Comparison of ENCODE assay signal across 25 mouse cellular contexts in genomic region chr7:125579545-125580219, GRCm38 (mm10). TPM values are rescaled to one million over a fixed set of nuclear protein-coding genes. Genes with fewer than 3 reads are reported as not detected.
DNase-seq lines count a peak whose midpoint lies in the region; ATAC-seq lines count a peak whose summit lies in the region.
"Had no signal": no experiment of that assay in that cellular context is flagged by ENCODE, and none has a peak within 500 bp of the region (broad histone marks: within the 10 kb centered on the region; RNA-seq: fewer than 3 reads in every experiment).

No protein-coding gene starts in this region.

- H3K27me3 ChIP-seq in midbrain, embryonic 11.5 days (ENCODE audit: control insufficient read depth, insufficient read depth, low read length), result no peaks in the 10 kb centered on the region; the same call in 1 of the 2 replicates
- H3K27me3 ChIP-seq: forebrain, embryonic 13.5 days; midbrain, embryonic 13.5 days; neural tube, embryonic 13.5 days had no signal

- intact Hi-C loops in heart, postnatal 10 days (cut with DNase I), result loop anchor here (2.0 to 5.0 kb wide), 3 partner anchors 29 to 159 kb away; no protein-coding TSS in a partner anchor

- H3K36me3 ChIP-seq in midbrain, embryonic 11.5 days (ENCODE audit: control insufficient read depth, insufficient read depth, low read length), result no peaks in the 10 kb centered on the region
- H3K36me3 ChIP-seq: midbrain, embryonic 13.5 days; neural tube, embryonic 13.5 days had no signal

- H3K27ac ChIP-seq in brown adipose tissue, adult 24 weeks (replicated peaks; ENCODE audit: low read depth, low read length), result peak overlapping the region; percentile 29
- no peak overlapping the region for H3K27ac ChIP-seq in midbrain, embryonic 11.5 days (ENCODE audit: low read depth, low read length)
- H3K27ac ChIP-seq: embryonic facial prominence, embryonic 13.5 days; forebrain, embryonic 13.5 days; hindbrain, embryonic 10.5 days; layer of hippocampus, adult 2 months; midbrain, embryonic 13.5 days; neural tube, embryonic 13.5 days had no signal

- no peaks in the 10 kb centered on the region for H3K9me3 ChIP-seq in midbrain, embryonic 11.5 days (ENCODE audit: control insufficient read depth, low read length)
- H3K9me3 ChIP-seq: embryonic facial prominence, embryonic 13.5 days; forebrain, embryonic 13.5 days; G1E; hindbrain, embryonic 10.5 days; midbrain, embryonic 13.5 days; neural tube, embryonic 13.5 days had no signal

- H3K9ac ChIP-seq in midbrain, embryonic 11.5 days (ENCODE audit: low read length), result no peak overlapping the region
- H3K9ac ChIP-seq: embryonic facial prominence, embryonic 13.5 days; forebrain, embryonic 13.5 days; midbrain, embryonic 13.5 days; neural tube, embryonic 13.5 days had no signal

- 85% methylated on average over 9 of the region's 9 CpGs for whole genome bisulfite sequencing in midbrain, embryonic 11.5 days

- ATAC-seq in midbrain, embryonic 11.5 days (ENCODE audit: low FRiP score), result no peak
- ATAC-seq: forebrain, embryonic 13.5 days; hindbrain, embryonic 16.5 days; intestine, postnatal 0 days; midbrain, embryonic 13.5 days had no signal

- H3K4me3 ChIP-seq in brown adipose tissue, adult 24 weeks (ENCODE audit: insufficient read depth, low read depth, low read length), result no peak overlapping the region
- no peak overlapping the region for H3K4me3 ChIP-seq in midbrain, embryonic 11.5 days (ENCODE audit: low read depth, low read length)
- H3K4me3 ChIP-seq: embryonic facial prominence, embryonic 13.5 days; forebrain, embryonic 13.5 days; hindbrain, embryonic 10.5 days; layer of hippocampus, adult 2 months; midbrain, embryonic 13.5 days; neural tube, embryonic 13.5 days had no signal

- H3K4me1 ChIP-seq in brown adipose tissue, adult 24 weeks (ENCODE audit: control insufficient read depth, insufficient read depth, insufficient read length, low read length), result peaks cover 13% of the 10 kb centered on the region
- peaks cover 7% of the 10 kb centered on the region for H3K4me1 ChIP-seq in midbrain, embryonic 11.5 days (ENCODE audit: control insufficient read depth, insufficient read depth, low read length)

- no peak overlapping the region for H3K4me2 ChIP-seq in midbrain, embryonic 11.5 days
- H3K4me2 ChIP-seq: embryonic facial prominence, embryonic 13.5 days; heart, embryonic 11.5 days; liver, embryonic 11.5 days; midbrain, embryonic 13.5 days; neural tube, embryonic 13.5 days had no signal

- peak; percentile 90 for DNase-seq in heart, adult 11 months
- no peak for DNase-seq in heart, postnatal 10 days
- DNase-seq in thymus, postnatal 0 days (ENCODE audit: low spot score), result peak; percentile 58
- DNase-seq in thymus, postnatal 10 days (ENCODE audit: low spot score in 2 of 2), result no peak
- DNase-seq in natural killer cell, adult 2 months (ENCODE audit: low spot score in 2 of 2), result no peak
- no peak for DNase-seq in midbrain, embryonic 11.5 days (ENCODE audit: low spot score, missing footprints)
- DNase-seq: adrenal gland, postnatal 10 days; cerebellum, adult 8-10 months; cerebellum, postnatal 36 days; embryo, embryonic 11 days; gastrocnemius, postnatal 36 days; kidney, postnatal 25 days; lung, postnatal 10 days had no signal

RNA-seq across cellular contexts. Expression of gene Il21r, which starts 23.5 kb away (rescaled TPM):
- under 1 TPM; 0.67 to 0.74 TPM for total RNA-seq in heart, postnatal 10 days (2021)
- polyA plus RNA-seq in thymus, postnatal 0 days (2015; fragmentation: Nextera tagmentation; extraction: Ambion mirVana), result 28.2 and 36.8 TPM in 2 replicates
- polyA plus RNA-seq in brown adipose tissue, adult 24 weeks (2012; ENCODE audit: insufficient read depth, insufficient read length, missing spikeins), result 0.58 TPM in 1 of 2 replicates, not detected in the other
- 0.36 and 0.43 TPM in 2 replicates for polyA plus RNA-seq in midbrain, embryonic 11.5 days (2014; fragmentation: Nextera tagmentation; extraction: Ambion mirVana)

RNA-seq across cellular contexts. Expression of gene Il4ra, which starts 27.8 kb away (rescaled TPM):
- 10 to 100 TPM; 25.1 to 29.6 TPM for total RNA-seq in heart, postnatal 10 days (2021)
- 45.8 and 47.1 TPM in 2 replicates for polyA plus RNA-seq in thymus, postnatal 0 days (2015; fragmentation: Nextera tagmentation; extraction: Ambion mirVana)
- 5.5 and 8.6 TPM in 2 replicates for polyA plus RNA-seq in brown adipose tissue, adult 24 weeks (2012; ENCODE audit: insufficient read depth, insufficient read length, missing spikeins)
- 2.6 and 3.5 TPM in 2 replicates for polyA plus RNA-seq in midbrain, embryonic 11.5 days (2014; fragmentation: Nextera tagmentation; extraction: Ambion mirVana)

Comparison
In these comparisons a context has a peak if more than half of its experiments do, and no peak if none do; other contexts are left out.
1. DNase-seq: peak in heart, adult 11 months (single experiment) and thymus, postnatal 0 days (single experiment); none in heart, postnatal 10 days (0 of 2), thymus, postnatal 10 days (0 of 2), natural killer cell, adult 2 months (0 of 2) and midbrain, embryonic 11.5 days (single experiment).
2. RNA of gene Il21r, which starts 23.5 kb away (polyA plus RNA-seq): 28.2 to 36.8 TPM in thymus, postnatal 0 days; 0.36 to 0.43 TPM in midbrain, embryonic 11.5 days and 0.58 TPM in brown adipose tissue, adult 24 weeks; every median in the first group is over 10 times any median in the second.